Mouse (Mus musculus): ENCODE measurements at regions not wholly inside any gene's neighbourhood (a gene's known extent, or its start where the extent isn't known, plus 50 kb on each side); places are given as distances from the start of the nearest gene placed in this dataset.

DNA sequence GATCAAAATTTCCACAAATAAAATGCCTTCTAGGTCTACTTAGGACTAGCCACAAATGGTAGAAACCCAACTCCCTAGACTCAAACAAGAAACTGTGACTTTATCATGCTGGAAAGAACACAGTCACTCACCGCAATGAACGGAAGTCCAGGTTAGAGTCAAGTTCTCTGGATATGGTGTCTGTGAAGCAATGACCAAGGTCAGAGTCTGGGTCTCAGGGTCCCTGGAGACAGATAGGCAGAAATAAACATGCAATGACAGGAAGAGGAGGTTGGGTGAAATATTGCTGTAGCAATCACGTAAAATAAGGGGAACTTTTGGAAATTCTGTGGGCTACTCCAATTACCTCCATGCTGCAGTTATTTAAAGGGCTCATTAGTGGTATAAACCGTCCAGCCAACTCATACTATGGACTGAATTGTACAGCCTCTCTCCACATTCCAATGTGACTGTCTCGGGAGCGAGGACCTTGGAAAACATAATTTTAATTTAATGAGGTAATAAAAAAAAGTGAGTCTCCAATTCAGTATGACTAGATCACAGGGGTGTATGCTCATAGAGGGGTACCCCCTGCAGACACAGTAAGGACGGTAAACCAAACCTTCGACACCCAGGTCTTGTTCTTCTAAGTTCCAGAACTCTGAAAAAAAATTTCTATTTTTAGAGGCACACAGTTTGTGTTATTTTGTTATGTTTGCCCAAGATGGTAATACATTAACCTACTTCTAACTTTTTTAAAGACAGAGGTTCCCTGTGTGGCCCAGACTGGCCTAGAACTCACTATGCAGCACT is 83.5 kb downstream of the Snx18 start:
- TF ChIP-seq CTCF (IDR thresholded peaks at IDR 0.05 in 2 of 3, conservative IDR thresholded peaks at IDR 0.05 in 1 of 3; ENCODE audit: control insufficient read depth in 1 of 3, insufficient read depth in 1 of 3, low read depth in 2 of 3, low read length in 3 of 3, poor library complexity in 1 of 3, severe bottlenecking in 1 of 3) (no peak), SIN3A (IDR thresholded peaks at IDR 0.05; ENCODE audit: low read length) (no peak), MAFK (IDR thresholded peaks at IDR 0.05; ENCODE audit: borderline replicate concordance, low read depth, low read length) (no peak), TCF12 (IDR thresholded peaks at IDR 0.05; ENCODE audit: low read depth, low read length) (no peak), HCFC1 (IDR thresholded peaks at IDR 0.05; ENCODE audit: low read depth, low read length) (no peak), USF1 (IDR thresholded peaks at IDR 0.05; ENCODE audit: low read depth, low read length) (no peak), TAL1 (IDR thresholded peaks at IDR 0.05; ENCODE audit: low read length) (no peak), POLR2AphosphoS5 (IDR thresholded peaks at IDR 0.05; ENCODE audit: borderline replicate concordance, low read depth, low read length) (no peak), POLR2A (IDR thresholded peaks at IDR 0.05; ENCODE audit: control insufficient read depth in 1 of 2, insufficient read depth in 1 of 2, low read depth in 1 of 2, low read length in 2 of 2, poor library complexity in 1 of 2) (no peak)
